Mouse (Mus musculus) E14TG2a.4 (cell line): ENCODE data around the gene Ggcx.

Experiments used
- CTCF ChIP-seq: conservative IDR thresholded peaks from 2 replicates; pipeline ENCODE4 v1.5.1; 2014; ENCODE audit warnings: low read length
- NANOG ChIP-seq: IDR thresholded peaks from 2 replicates; pipeline ENCODE4 v1.6.1; 2014; ENCODE audit warnings: borderline replicate concordance, low read length, mixed read lengths

GRCm38 (mm10) chr6:72405356-72405755 lies 8.8 kb upstream of the Ggcx start:
- TF ChIP-seq NANOG: no peak
- TF ChIP-seq CTCF: no peak
